Mouse (Mus musculus): ENCODE measurements at regions not wholly inside any gene's neighbourhood (a gene's known extent, or its start where the extent isn't known, plus 50 kb on each side); places are given as distances from the start of the nearest gene placed in this dataset.

- intact Hi-C loops (cut with DNase I) = no loop called here
- peak in 1 of 2 experiments; percentile 68 for DNase-seq (ENCODE audit: low spot score in 2 of 2)
Observed at GRCm38 (mm10) chr1:133981185-133981584, 55.9 kb upstream of the Fmod start.

GRCm38 (mm10) chr1:133978271-133978988, 57.2 kb upstream of the Prelp start:
- intact Hi-C loops (cut with DNase I) = loop anchor here (1.0 kb wide), 1 partner anchor 64 kb away; no protein-coding TSS in a partner anchor
- peak in 1 of 2 experiments; percentile 21 for DNase-seq (ENCODE audit: low spot score in 2 of 2)

GRCm38 (mm10) chr1:133977260-133977659, 56.0 kb upstream of the Prelp start:
- peak in 1 of 2 experiments; percentile 38 for DNase-seq (ENCODE audit: low spot score in 2 of 2)
- intact Hi-C loops (cut with DNase I) = no loop called here

GRCm38 (mm10) chr1:133973801-133974200, 52.6 kb upstream of the Prelp start:
- intact Hi-C loops (cut with DNase I) = no loop called here

GRCm38 (mm10) chr1:133971290-133971689, 50.1 kb upstream of the Prelp start:
- intact Hi-C loops (cut with DNase I) = no loop called here
- no peak for DNase-seq (ENCODE audit: low spot score in 2 of 2)

More at GRCm38 (mm10) chr1:133973801-133974200, 52.6 kb upstream of the Prelp start:
- DNase-seq (ENCODE audit: low spot score in 2 of 2) = no peak
